Mouse (Mus musculus) T-helper 1 cell (primary cell): ENCODE measurements at regions not wholly inside any gene's neighbourhood (a gene's known extent, or its start where the extent isn't known, plus 50 kb on each side); places are given as distances from the start of the nearest gene placed in this dataset.

Experiments used
- in situ Hi-C: fragments of 300-600 bp; cut with MboI, MseI; formaldehyde crosslinking; loops from one replicate; pipeline ENCODE4 v1.15.1; 2025; ENCODE audit warnings: high pct_unique_total_duplicates

DNA sequence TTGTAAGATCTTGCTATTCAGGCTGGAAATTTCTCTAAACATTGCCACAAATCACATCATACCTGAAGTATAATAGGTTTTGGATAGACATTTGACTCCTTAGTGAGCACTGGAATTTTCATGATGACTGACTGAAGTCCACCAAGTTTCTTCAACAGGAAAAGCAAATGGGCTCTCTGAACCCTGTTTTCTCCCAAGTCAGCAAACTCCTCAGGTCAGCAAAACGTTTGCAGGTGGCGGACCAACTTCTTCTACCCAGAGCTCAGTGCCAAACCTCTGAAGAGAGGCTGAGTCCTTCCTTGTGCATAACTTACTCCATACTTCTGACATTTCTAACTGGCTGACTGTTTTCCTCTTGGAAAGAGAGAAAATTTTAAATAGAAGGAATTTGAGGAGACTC is 164.2 kb upstream of the Phyhipl start:
- in situ Hi-C loops, result no loop called here

DNA sequence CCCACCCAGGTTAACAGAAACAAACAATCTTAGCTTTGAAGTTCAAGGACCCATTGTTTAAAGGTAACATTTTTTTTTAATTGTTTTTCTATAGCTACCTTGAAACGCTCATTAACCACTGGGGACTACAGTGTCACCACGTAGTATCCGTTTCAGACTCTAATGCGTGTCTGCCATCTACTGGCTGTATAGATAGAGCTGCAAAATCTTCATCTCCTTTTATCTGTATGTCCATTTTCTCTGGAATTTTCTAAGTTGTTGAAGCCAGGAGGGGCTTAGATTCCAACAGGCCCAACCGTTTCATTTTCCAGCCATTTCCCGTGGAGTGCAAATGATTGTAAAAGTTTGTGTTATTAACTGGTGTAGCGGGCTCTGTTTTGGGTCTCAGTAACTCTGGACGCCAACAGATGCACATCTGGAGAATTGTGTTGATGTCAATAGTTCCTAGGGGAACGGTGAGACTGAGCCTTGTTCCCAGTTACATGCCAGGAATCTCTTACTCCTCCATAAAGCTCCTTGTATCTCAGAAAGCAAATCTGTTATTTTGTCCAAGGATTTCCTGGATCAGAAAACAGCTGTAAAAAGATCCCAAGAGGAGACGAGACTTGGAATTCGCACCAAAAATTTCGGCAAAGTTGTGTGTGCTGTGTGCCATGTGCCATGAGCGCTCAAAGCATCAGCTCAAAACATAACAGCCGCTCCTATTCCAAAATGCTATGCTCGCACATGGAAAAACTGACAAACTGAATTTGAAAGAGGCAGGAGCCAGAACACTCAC is 158.8 kb upstream of the Phyhipl start:
- in situ Hi-C loops, result no loop called here

DNA sequence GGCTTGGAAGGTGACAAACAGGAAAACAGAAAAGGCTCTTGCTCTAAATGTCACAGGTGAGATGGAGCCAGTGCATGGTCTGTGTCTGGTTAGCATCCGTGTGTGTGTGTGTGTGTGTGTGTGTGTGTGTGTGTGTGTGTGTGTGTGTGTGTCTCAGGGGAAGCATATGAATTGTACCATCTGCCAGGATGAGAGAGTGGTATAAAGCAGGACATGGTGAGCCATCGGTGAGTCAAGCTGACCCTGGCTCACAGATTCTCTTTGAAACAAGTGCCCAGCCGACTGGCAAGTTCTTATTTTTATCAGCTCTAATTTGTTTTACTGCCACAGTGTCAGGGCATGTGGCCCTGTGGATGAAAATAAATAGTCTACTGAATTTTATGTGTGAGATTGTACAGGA is 153.6 kb upstream of the Phyhipl start:
- in situ Hi-C loops, result loop anchor here (5.0 kb wide), 1 partner anchor 48 kb away; no protein-coding TSS in a partner anchor

DNA sequence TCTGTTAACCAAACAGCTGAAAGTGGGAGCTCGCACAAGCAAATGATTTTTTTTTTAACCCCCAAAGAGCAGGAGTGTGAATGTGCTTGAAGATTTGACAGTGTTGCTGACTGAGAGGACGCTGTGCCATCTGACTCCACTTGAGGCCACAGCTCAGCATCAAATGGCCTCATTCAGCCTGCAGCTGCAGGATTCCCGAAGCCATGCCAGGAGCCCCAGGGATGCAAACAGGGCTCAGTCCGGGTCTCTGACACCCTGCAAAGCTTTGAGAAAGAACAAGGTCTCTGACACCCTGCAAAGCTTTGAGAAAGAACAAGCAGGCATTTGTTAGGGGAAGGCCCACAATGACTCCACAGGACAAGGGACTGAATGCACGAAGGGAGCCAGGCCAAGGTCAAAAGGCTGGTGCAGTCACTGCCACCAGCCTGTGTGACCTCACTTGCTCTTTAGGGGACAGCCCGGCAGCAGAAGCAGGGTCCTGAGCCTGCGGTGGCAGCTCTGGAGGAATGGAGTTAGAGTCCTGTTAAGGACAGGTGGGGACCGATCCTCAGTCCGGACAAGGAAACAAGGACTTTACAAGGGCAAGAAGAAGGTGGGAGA is 151.1 kb upstream of the Phyhipl start:
- in situ Hi-C loops, result loop anchor here (5.0 kb wide), 1 partner anchor 50 kb away; no protein-coding TSS in a partner anchor

DNA sequence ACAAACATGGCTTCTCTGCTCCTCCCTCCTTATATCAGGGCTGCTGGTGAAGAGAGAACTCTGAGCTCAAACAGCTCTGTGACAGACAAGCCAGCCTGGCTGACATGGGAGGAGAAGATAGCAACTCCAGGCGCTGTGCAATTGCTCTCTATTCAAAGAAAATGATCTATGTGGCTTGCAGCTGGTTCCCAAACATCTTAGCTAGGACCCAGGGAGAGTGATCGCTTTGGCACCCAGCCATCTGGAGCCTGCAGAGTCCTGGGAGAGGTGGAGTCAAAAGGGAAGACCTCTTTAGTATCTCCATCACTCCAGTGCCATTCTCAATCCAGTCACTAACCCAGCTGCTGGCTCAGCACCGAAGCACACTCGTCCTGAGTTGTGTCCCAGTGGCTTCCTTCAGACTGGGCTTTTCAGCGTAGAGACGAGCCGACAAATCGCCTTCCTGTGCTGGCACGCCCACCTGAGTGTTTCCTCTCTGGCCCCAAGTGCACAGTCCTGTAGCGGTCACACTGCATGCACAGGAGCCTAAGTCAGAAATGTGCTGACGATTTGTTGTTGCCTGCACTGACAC is 145.1 kb upstream of the Phyhipl start:
- in situ Hi-C loops, result no loop called here

DNA sequence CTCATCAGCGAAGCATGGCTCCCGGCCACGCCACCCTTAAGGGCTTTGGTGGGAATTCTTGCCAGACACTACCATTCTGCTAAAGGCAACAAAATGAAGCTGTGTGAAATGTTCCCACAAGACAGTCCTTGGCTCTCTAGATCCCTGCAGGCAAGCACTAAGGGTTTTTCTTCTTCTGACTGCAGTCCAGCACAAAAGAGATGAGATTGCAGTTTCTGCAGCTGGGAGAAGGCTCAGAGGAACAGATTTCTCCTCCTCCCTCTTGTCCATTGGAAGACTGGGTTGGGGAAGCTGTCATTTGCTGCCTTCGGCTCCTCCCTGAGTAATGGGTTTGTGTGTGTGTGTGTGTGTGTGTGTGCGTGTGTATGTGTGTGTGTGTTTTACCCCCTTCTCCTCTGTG is 144.1 kb upstream of the Phyhipl start:
- in situ Hi-C loops, result no loop called here

DNA sequence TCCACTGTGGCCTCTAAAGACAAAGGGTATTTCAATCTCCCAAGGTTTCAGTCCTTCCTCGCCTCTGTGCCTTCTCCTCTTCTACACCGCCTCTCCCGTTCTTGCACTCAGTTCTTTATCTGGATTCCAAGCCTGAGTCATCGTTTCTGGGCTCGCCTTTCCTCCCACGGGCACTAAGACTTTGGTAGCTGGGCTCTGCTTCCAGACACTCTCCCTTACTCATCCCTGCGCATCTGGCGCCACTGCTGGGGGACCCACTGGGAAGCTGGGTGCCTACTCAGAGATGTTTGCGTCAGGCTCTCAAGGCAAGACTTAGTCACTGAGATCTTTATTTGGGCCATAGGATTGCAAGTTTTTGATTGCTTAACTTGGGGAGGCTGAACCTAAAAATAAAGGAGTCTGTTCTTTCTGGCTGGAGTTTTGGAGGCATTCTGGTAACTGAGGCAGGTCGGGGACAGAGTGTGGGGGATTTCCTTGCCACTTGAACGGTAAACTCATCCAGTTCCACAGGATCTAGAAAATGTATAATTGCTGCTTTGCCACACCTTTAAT is 143.5 kb upstream of the Phyhipl start:
- in situ Hi-C loops, result no loop called here

DNA sequence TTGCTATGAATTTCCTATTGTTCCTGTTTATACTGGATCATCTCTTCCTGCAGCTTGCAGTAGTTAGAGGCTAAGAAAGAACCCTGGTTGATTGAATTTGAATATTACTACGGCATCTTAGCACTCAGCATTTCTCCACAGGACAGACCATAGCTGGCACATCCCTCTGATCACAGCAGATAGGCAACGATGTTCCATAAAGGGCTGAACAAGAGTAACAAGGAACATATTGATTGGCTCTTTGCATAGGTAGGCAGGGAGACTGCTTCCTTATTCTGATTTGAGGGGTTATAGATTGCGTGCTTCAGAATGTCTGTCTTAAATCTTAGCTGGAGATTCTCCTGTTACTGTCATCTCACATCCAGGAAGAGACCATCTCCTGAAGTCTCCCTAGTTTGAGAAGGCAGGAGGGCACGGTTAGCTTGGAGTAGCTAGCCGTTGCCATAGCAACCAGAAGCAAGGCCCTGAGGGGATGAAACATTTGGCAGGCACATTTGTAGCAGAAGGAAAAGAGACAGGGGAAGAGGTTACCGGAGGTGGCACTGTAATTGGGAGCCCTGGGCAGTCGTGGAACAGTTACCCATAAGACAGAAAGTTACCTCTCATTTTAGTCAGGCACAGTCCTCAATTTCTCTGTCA is 133.2 kb upstream of the Phyhipl start:
- in situ Hi-C loops, result no loop called here

DNA sequence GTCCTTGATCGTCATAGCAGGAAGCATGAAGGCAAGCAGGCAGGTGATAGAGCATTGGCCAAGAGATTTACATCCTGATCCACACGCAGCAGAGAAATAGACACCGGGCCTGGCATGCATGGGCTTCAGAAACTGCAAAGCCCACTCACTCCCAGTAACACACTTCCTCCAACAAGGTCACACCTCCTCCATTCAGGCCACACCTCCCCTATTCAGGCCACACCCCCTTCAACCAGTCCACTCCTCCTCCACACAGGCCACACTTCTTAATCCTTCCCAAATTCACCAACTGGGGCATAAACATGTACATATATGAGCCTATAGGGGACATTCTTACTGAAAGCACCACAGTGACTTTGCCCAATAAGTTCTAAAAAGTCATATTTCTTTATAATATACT is 125.3 kb upstream of the Phyhipl start:
- in situ Hi-C loops, result no loop called here

DNA sequence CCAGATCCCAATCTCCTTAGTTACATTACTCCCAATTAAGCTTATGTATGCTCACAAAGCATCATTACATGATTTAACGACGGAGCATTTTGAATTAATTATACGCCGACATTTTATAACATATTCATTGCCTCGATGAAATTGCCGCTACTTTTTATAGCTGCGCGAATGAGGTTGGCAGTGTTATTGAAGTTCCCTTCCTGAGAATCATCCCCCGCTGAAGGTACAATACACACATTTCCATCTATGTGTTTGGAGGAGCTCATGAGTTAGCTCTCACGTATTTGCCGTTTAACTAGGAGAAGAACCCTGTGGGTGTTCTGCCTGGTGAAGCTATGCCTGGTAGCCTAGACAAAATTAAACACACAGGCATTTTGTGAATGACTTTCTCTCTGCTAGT is 122.8 kb upstream of the Phyhipl start:
- in situ Hi-C loops, result no loop called here

DNA sequence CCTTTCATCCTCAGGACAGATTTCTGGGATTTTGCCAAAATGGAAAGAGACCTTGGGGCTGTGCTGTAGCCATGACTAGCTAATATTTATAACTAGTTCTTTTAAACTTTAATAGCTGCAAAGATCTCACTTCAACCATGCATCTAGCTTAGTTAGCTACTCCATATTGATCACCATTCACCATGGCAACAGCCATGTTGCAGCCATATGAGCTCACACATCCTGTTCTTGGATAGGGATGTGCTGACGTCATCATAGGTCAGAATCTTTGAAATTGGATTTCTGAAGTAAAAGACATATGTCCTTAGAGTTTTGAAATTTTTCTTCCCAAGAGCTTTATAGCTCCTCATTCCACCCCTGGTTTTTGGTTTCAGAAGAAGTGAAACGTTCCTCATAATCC is 118.8 kb upstream of the Phyhipl start:
- in situ Hi-C loops, result no loop called here

DNA sequence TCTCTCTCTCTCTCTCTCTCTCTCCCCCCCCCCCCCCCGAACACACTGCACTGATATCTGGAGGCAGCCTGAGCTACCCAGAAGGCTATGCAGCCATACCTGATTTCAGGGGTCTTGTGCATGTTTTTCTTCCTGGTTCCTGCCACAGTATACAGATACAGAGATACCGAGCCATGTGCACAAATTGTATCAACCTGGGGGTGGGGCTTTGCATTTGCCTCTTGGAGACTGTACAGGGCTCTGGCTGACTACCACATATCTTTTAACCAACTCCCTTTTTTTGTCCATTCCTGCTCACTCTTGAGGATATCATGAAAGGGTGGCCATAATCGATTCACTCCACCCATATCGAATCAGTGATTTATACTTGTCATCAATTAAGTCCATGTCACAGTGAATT is 118.4 kb upstream of the Phyhipl start:
- in situ Hi-C loops, result no loop called here

DNA sequence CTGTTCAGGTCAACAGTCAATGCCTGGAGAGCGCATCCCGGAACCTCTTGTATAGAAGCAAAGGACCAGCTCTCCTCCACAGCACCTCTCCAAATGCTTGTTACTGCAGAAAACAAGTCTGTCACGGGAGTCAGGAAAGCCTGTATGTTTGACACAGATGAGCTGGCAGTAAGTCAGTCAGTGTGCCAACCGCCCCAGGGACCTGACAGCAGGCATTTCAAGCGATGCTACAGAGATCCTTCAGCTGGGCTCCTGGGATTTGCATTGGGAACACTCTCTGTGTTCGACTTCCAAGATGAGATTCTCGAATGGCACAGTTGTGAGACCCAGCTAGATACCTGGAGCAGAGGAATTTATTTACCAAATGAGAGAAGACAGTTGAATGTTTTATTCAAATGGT is 111.7 kb upstream of the Phyhipl start:
- in situ Hi-C loops, result no loop called here

DNA sequence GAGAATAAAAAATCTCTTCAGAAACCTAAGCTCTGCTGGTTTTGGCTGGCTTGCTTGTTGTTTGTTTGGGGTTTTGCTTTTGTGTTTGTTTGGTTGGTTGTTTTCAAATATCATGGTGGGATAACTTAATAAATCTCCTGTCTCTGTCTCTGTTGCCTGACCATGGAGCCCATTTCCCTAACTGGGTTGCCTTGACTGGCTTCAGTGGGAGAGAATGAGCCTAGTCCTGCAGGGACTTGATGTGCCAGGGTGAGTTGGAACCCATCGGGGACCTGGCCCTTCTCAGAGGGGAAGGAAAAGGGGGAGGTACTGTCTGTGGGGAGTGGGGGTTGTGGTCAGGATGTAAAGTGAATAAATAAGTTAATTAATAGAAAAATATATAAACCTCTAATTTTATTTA is 111.1 kb upstream of the Phyhipl start:
- in situ Hi-C loops, result no loop called here

DNA sequence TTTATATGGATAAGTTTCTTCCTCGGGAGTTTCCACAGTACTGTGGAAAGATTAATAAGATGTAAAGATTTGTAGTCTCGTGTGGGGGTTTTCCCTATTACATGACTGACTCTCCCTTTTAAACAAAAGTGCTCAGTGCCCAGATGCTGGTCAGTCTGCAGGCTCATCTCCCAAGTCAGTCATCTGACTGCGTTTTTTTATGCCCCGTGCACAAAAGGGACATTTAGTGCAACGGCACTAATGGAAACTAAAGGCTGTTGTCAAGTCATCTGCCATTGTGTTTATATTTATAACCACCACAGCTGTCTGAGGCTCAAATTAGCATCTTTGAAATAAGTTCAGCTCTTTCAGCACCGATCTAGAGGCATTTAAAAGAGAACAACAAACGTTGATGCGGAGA is 110.7 kb upstream of the Phyhipl start:
- in situ Hi-C loops, result no loop called here

DNA sequence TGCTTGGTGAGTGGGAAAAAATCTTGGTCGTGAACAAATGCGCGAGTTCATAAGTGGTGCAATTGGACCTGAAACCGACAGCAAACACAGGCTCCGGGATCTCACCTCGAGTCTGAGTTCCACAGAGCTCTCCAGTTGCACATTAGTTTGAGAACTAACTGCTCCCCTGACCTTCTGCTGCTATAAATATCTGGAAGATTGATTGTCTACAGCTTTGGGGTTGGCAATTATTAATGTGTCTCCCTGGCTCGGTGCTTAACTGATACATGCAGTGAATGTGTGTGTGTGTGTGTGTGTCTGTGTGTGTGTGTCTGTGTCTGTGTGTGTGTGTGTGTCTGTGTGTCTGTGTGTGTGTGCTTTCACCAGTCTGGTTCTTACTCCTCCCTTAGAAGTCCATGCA is 107.4 kb upstream of the Phyhipl start:
- in situ Hi-C loops, result no loop called here

DNA sequence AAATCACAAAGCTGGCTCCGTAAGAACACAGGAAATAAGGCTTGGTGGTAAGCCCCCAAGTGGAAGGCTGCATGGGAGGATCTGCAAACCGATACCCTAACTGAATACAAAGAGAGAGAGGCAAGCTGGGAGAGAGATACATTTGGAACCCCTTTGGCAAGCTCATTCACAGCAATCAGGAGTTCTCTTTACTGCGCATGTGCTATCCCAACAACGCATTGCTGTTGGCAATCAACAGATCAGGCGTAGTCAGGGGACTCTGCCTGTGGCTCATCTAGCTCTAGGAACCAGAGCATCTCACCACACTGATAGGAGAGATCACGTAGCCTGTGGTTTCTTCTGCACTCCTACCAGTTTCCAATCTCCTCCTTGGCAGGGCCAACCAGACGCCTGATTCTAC is 103.9 kb upstream of the Phyhipl start:
- in situ Hi-C loops, result no loop called here

DNA sequence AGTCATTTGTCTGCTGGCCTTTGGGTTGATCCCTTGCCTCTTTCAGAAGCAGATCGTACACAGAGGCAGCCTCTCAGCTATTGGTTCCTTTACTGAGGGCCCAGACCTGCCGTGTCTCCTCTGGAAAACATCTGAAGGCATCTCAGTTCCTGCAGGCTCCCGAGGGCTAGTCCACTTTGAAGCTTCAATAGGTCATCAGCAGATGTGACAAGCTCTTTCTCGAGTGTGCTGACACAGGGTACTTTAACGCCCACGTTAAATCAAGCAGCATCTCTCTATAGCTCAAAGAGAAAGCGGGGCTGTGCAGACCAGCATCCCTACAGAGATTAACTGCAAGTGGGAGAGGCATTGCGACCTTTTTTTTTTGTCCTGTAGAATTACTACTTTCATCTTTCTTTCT is 96.0 kb upstream of the Phyhipl start:
- in situ Hi-C loops, result no loop called here

DNA sequence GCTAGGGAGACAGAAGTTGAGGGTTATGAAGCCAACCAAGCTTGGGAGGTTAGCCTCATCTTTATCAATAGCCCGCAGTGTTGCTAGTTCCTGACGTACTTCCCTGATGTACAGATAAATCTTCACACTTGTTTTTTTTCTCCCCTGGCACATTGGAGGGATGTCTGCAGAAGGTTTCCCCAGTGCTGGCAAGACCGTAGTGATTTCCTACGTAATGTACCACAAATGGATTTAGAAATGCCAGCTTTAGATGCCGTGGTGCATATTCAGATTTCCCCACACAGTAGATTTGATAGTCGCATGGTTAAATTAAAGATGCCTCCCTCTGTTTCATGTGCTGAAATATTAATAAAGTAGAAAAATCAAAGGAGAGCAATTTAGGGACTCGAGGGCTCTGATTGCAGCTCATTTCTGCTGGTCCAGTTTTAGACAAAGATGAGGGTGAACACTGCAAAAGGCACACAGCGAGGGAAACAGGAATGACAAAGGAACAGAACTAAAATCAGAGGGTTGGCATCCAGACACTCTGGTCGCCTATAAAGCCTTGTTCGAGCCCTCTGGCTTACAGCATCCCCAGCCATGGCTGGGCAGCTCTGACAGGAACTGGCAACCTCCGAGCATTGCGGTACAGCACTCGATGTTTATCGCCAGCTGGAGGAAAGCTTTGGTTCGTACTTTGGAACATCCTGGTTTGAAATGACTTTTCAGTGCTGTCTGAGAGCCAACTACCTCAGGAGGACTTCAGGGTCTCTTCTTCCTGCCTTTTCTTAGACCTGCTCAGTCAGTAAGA is 94.8 kb upstream of the Phyhipl start:
- in situ Hi-C loops, result no loop called here

DNA sequence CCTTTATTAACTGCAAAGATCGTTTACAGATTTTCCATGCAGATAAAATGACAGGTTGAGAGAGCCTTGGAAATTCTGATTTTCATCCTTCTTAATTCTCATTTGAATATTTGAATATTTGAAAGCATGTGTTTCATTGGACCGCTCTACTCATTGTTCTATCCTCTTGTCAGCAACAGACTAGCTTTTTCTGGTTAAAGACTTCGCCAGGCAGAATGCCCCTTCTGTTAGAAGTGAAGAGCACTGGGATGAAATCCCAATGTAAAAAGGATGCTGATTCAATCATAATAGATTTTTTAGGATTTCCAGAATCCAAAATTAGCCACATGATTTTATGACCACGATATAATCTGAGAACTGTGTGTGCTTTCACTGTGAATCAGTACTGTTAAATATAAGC is 90.8 kb upstream of the Phyhipl start:
- in situ Hi-C loops, result no loop called here

DNA sequence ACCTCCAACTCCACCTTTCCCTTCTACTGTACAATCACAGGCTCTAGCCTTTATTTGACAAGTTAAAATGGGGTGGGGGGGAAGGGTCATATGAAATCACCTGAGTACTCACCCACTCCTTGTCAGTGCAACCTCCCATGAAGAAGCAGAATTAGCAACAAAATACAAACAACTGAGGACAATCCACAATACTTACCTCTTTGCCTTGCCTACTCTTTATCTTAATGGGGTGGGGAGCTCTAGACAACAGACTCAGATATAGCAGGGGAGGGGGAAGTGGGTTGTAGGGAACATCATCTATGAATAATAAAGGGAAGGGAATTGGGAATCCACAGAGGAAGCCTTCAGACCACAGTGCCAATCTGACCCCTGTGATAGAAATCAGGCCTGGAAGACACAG is 86.1 kb upstream of the Phyhipl start:
- in situ Hi-C loops, result no loop called here

DNA sequence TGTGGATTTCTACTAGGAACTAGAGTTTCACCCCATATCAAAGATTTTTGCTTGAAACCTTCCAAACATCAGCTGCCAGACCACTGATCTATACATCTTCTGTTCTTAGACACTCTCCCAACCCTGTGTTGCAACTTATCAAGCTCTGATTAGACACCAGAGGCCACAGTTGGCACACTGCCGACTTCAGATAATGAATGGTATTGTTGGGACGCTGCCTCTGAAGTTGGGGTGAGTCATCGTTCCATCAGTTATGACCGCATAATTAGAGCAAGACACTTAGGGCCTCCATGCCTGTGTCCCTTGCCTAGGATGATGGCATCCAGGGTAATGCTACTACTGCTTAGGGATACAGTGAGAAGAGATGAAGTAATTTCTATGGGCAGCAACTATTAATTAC is 84.3 kb upstream of the Phyhipl start:
- in situ Hi-C loops, result no loop called here
